Mouse (Mus musculus): ENCODE measurements around the gene Gm20388. TPM values are rescaled to one million over a fixed set of nuclear protein-coding genes. Genes with fewer than 3 reads are reported as not detected.

The Gm20388 gene
- total RNA-seq, 2 experiments from 2014 or later: 10.7 TPM; not detected in 1

DNA sequence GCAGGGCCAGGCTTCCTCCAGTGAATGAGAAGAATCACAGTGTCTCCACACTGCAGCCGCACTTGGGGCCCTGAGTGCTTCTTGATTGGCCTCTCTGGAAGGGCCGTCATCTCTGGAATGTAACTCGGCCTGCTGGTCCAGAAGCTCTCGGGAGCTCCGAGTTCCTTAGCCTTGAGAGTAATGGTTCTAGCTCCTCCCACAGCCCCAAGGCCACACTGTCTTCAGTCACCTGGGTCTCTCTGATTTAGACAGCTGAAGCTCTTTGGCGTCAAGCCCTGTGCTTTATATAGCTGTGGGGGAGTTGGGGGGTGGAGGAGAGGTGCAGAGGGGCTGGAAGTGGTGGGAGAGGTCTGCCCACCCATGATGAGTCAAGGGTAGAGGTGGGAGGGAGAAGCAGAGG lies 2626.4 kb downstream of the Gm20388 start:
- DNase-seq (ENCODE audit: low spot score in 2 of 2): no peak

DNA sequence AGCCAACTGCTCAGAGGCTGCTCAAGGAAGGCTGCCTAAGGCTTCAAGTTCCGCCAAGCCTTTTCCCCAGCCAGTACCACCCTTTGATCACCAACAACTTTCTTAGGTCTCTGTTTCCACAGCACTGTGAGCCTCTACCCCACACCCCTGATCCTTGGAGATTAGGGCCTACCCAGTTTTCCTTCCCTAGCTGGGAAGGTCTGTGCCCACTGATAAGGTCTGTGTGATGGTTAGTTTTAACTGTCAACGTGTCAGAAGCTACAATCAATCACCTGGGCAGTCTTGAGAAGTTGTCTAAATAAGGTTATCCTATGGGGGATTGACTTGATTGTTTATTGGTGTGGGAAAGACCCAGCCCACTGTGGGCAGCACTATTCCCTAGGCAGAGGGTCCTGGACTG lies 2627.2 kb downstream of the Gm20388 start:
- no peak for DNase-seq (ENCODE audit: low spot score in 2 of 2)

GRCm38 (mm10) chr8:122538310-122539076 lies 2627.9 kb downstream of the Gm20388 start:
- no peak for DNase-seq (ENCODE audit: low spot score in 2 of 2)

DNA sequence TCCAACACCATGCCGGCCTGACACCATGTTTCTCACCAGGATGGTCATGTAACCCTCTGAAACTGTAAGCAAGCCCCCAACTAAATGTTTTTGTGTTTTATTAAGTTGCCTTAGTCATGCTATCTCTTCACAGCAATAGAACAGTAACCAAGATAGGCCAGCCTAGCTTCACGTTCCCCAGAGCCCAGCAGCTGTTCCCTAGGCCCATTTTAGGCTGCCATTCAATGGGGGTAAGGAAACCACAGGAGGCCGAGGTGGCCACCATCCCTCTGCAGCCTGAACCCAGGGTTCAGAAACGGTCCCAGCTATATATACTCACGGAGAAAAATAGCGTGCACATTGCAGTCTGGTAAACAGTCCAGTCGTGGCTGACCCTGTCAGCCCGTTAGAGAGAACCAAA lies 2633.5 kb downstream of the Gm20388 start:
- DNase-seq (ENCODE audit: low spot score in 2 of 2): no peak

DNA sequence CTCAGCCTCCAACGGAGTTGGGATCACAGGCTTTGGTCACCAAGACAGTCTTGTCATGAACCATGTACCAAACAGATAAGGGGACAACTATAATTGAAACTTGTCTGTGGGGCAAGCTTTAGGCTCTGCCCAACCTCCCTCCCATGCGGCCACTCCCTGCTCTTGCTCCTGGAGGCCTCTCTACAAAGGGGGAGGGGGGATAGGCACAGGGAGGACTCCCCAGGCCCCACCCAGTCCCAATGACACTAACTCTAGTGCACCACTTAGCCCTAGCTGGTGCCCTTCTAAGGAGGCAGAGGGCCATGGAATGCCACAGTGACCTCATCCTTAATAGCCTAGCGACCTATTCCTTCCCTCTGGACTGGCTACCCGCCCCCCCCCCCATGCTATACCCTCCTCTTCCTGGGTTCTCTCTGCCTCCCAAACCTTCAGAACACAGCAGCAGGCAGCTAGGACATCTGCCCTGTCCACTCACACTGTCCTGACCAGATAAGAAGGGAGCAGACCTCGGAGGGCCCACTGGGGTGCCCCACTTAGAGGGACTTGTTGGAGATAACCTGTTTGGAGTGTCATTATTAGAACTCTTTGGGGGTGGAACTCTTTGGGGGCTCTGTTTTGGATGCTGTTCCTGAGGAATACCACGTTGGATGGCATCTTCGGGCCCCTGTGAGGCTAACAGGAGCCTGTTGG lies 2635.6 kb downstream of the Gm20388 start:
- DNase-seq (ENCODE audit: low spot score in 2 of 2): no peak

DNA sequence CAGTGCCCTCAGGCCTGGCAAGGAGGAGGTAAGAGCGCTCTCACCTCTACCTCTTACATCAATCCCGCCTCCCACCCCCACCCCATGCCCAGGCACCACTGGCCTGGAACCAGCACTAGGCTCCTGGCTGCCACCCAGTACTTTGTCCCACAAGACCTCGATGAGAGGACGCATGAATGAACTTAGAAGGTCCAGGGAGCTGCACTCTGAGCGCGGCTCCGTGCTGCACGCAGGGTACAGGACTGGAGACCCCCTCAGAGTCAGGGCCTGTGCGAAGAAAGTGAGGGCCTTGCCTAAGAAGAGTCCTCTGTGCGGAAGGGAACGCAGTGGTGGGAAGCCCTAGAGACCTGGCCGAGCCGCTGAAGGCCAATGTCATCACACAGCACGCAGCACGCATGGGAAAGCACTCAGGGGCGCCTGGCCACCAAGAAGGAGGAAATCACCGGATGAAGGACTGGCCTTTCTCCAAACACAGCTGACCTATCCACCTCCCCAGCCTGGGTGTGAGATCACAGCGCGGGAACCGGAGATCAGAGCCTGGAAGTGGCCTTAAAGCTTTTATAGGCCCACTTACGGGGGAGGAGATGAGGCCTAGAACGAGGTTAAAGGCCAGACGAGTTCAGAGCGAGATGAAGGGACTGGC lies 2636.3 kb downstream of the Gm20388 start:
- no peak for DNase-seq (ENCODE audit: low spot score in 2 of 2)

GRCm38 (mm10) chr8:122547815-122548214 lies 2637.2 kb downstream of the Gm20388 start:
- no peak for DNase-seq (ENCODE audit: low spot score in 2 of 2)

- DNase-seq (ENCODE audit: low spot score in 2 of 2): no peak
Observed at GRCm38 (mm10) chr8:122548331-122548730, 2637.7 kb downstream of the Gm20388 start.

DNA sequence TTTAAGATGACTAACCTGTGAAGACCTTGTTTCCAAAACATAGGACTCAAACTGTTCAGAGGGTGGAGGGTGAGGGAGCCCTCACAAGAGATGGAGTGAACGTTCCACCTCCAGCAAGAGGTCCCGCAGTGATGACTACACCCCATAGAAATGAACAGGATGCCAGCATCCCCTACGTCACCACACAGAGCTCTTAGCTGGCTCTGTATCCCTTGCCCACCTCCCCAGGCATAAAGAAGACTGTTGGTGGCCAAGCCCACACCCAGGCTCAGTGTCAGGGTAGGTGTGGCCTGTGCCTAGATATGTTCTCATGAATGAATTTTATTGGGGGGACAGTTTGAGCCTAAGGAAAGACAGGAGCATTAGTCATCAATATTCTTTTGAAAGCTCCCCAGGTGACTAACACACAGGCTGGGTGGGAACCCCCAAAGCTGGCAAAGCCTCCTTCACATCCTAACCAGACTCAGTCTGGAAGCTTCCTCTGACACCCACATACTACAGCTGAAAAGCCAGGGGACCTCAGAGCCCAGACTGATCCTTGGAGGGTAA lies 2638.3 kb downstream of the Gm20388 start:
- DNase-seq (ENCODE audit: low spot score in 2 of 2): no peak

DNA sequence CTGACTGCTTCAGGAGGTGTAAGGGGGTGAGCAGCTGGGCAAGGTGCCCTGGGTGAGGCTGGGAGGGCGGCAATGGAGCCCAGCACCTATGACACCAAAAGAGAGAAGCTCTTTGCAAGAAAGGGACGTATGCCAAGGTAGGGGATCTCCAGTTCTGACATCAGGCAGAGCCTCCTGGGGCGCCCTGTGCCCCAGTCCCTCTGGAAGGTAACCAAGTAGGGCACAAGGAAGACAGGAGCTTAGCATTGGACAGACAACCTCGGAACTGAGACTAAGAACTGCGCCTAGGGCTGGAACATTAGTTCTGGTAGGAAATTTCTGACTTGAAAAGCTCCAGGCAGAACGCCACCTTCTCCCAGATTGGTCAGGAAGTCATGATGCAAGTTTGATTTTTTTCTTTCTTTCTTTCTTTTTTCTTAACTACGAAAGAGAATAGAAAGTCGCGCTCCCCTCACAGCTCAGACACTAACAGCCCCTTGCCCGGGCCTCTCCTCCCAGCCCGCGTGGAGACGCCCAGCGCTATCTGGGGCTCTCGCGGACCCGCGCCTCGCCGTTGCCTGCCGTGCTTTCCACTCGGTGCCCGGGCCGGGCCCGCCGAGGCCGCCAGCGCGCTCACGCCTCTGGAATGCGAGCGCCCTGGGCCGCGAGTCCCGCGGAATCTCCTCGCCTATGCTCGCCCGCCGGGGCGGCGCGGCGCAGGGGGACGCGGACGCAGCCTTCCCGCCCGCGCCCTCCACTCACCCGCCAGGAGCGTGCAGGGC lies 2639.8 kb downstream of the Gm20388 start:
- DNase-seq (ENCODE audit: low spot score in 2 of 2): no peak

DNA sequence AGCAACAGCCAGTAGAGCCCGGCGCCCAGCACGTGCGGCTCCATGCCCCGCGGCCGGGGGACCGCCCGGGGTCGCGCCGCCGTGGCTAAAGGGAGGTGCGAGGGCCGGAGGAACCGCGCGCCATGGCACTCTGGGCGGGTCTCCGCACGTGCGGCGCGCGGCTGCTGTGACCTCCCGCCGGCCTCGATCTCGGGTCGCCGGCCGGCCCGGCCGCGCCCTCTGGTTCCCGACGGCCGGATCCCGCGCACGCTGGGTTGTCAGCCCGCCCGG lies 2640.3 kb downstream of the Gm20388 start:
- DNase-seq (ENCODE audit: low spot score in 2 of 2): no peak

DNA sequence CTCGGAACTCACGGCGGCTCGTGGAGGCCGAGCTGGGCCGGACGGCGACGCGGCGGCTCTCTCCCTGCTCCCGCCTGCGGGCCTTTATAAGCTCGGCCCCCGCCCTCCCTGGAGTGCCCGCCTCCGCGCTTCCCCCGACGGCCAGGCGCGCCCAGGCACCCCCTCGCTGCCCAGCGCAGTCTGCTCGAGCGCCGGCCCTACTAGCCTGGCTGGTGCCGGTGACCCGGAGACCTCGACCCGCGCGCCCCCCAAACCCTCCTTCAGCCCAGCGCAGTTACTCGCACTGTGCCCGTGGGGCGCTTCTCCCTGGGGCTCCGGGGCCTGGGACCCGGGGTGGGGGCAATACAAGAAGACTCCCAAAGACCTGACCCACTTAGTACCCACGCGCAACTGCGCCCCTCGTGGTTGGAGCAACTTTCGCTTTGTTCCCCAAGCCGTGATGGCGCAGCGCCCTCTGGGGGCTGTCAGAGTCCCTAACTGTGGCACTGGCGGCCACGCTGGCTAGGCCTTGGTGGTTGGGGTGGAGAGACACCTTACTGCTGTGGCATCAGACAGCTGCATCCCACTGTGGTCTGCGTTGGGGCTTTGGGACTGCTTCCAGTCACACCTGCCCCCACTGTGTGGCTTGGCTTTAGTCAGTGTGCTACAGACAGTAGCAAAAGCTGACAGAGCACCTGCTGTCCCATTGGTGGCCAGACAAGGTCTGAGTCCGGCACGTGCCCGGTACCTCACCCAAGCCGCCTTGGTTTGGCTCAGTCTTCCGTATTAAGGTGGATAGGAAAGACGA lies 2640.8 kb downstream of the Gm20388 start, which contains the start of gene Piezo1:
Piezo1 (minus strand) TSS at position 65 of the 787 bp plus-strand sequence.
- peak; percentile 49 to 79 for DNase-seq (ENCODE audit: low spot score in 2 of 2)

DNA sequence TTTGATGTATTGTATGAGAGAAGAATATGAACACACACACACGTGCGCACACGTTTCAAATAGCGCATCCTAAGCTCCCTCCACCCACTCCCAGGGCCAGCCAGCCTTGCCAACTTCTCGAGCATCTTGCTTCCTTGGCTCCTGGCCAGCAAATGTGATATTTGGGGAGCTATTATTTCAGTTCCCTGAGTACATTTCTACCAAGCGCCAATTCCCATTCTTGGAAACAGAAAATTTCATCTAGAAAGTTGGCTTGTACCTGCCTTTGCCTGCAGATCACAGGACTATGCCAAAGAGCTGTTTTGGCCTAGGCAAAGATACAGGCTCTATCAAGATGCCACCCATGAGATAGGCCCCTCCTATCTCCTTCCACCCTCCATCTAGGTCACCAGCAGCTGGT lies 2644.1 kb downstream of the Gm20388 start:
- DNase-seq (ENCODE audit: low spot score in 2 of 2): peak; percentile 69 to 81

DNA sequence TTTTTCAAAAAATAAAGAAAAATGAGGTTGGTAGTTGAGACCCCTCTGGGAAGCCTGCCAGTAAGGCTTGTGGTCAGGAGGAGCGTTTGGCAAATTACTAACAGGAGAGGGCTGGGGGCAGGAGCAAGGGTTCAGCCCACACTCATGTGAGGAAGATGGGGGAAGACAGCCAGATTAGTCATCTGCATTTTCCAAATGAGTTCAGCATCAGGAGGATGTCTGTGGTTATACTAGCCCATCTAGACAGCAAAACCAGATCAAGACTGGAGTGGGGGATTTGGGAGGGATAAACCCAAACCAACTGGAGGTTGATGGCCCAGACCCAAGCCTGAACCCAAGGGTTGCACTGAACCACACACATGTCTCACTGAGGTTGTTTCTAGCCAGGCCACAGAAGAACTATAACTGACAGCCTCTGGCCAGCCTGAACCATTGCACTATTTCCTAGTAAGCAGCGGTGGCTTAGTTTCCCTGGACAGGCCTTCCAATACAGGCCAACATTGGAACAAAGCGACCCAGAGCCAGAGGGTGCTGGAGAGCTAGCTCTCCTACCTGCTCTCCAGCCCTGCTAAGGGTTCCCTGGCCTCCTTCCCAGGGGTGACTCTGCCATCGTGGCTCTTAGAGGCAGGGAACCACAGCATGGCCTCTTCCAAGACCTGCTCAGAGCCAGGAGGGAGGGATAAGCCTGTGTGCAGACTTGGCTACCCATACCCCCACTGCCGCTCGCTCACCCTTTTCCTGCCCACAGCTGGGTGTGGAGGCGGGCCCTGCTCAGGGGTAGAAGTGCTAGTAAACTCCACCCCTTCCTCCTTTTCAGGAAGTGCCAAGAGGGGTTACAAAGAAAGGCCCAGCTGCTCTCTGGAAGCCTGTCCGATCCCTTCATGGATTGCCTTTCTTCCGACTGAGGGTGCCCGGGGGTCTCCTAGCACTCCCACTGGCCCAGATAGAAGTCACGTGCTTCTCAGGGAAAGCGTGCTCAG lies 2645.7 kb downstream of the Gm20388 start:
- no peak for DNase-seq (ENCODE audit: low spot score in 2 of 2)

DNA sequence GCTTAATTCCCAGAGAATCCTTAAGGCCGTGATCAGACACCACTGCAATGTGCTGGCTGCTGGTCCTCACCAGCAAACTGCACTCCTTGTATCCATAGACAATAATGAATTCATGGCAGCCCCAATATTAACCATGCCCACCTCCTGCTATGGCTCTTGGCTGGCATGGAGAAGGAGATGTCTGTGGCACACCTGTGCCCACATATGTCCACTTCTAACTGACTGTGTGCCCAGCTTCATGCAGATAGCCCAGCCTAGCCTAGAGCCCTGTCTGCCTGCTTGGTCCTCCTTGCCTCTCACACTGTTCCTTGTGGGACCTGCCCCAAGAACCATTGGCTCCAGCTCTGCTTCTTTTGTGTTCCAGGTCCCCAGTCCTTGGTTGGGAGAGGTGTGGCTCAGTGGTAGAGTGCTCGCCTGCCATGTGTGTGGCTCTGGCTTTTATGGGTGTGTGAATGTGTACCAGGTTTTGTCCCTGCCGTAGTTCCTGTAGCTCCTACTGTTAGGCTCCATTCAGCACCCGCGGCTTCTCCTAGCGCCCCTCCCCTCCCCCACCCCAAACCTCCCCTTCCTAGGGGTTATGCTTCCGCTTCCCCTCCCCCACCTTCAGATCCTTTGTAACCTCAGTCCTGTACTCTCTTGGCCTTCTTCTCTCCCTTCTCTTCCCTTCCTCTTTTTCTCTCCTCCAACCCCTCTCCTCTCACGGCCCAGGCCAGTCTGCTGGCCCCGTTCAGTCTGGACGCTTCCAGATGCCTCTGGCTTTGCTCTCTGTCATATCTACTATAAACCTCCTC lies 2646.8 kb downstream of the Gm20388 start:
- no peak for DNase-seq (ENCODE audit: low spot score in 2 of 2)

DNA sequence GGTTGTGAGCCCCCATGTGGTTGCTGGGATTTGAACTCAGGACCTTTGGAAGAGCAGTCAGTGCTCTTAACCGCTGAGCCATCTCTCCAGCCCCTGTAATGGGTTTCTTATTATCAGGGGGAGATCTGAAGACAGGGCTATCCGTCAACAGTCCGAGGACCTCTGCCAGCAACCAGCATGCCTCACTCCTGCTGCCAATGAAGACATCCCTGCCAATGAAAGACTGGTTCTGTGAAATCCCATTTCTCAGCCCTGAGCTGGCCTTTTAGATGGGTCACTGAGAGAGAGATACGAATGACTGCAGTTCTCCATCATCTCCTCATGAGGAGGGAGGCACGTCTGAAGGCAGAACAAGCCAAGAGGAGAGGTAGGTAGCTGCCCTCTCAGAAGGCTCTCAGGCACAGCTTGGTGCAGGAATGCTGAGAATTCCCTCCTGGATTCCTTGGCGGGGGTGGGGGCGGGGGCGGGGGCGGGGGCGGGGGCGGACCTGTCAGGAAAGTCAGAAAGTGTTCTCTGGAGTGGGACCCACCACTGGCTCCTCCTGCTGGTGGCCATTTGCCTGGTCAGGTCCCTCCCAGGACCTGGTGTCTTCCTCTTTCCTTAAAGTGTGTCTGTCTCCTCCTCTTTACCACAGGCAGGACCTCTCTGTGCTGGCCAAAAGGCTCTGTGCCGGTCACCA lies 2648.2 kb downstream of the Gm20388 start:
- no peak for DNase-seq (ENCODE audit: low spot score in 2 of 2)

DNA sequence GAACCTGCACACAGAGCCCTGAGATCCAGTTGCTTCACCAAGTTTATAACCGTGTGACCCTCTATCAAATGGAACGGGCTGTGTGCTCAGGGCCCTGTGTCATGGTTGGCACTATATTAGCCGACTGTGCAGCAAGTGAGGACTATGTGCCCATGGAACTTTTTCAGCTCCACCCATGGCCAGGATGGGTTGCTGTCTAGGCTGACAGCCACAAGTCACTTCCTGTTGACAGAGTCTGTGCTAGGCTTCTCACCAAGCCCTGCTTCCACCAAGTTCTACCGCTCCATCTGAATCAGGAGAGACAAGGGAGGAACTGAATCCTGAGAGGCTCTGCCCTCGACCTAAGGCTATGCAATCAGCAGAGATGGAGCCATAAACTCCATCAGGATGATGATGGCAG lies 2650.6 kb downstream of the Gm20388 start:
- DNase-seq (ENCODE audit: low spot score in 2 of 2): no peak

All from layer of hippocampus, adult 18-20 months (tissue).